Mouse (Mus musculus) testis, postnatal 10 days (tissue): ENCODE results near the gene Gp9.

ENCODE experiments used
- DNase-seq: peaks from one replicate; pipeline ENCODE4 v3.0.0; 2021; ENCODE audit warnings: low spot score

The Gp9 gene

GRCm38 (mm10) chr6:87809651-87810161, 31.8 kb downstream of the Gp9 start:
- no peak for DNase-seq

DNA sequence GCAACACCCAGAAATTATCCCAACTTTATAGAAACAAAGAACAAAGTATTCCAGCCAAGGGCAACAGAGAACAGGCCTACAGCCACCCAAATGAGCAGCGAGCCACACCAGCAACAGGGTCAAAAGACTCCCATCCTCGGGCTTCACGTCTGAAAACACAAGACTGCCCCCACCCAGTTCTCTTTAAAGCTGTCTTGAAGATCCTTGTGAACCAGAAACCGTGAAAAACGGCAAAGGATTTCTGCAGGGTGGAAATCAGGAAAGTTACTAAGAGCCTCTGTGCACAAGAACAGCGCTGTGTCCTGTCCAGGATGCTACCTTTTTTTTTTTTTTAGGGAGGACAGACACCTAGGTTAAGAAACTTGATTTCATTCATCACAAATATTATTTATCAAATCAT, 32.4 kb downstream of the Gp9 start:
- no peak for DNase-seq

DNA sequence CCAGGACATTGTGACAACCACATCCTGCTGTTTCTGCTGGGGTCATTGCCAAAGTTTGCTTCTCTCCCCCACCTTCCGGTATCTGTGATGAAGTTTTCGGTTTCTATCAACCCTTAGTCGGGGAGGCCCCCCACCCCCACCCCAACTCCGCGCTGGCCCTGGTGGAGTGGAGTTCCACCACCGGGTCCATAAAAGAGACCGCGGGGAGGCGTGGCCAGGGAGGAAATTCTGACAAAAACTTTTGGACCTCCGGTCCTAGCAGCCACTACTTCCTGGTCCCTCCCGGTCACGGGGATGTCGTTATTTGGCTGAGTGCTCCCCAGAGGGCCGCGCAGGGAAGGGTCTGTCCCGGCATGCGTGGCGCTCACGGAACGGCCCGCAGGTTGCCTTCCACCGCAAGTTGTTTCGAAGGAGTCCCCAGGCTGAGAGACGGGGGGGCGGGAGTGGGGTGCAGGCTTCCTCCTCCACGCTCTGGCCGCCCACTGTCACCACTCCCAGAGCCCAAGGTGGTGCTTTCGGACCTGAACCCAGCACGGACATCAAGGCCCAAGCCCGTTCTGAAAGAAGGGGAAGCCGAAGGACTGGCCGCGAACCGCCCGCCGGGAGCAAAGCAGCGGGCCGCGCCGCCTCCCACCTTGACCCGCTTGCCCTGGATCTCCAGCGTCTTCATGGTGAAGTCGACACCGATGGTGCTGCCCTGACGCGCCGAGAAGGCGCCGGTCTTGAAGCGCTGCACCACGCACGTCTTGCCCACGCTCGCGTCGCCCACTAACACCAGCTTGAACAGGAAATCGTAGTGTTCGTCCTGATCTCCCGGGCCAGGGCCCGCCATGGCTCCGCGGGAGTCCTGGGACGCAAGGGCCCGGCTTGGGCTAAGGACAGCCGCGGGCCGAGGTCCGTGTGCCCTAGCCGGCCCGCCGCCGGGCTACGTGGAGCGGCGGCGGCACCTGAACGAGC, 33.1 kb downstream of the Gp9 start:
- peak; percentile 79 for DNase-seq

DNA sequence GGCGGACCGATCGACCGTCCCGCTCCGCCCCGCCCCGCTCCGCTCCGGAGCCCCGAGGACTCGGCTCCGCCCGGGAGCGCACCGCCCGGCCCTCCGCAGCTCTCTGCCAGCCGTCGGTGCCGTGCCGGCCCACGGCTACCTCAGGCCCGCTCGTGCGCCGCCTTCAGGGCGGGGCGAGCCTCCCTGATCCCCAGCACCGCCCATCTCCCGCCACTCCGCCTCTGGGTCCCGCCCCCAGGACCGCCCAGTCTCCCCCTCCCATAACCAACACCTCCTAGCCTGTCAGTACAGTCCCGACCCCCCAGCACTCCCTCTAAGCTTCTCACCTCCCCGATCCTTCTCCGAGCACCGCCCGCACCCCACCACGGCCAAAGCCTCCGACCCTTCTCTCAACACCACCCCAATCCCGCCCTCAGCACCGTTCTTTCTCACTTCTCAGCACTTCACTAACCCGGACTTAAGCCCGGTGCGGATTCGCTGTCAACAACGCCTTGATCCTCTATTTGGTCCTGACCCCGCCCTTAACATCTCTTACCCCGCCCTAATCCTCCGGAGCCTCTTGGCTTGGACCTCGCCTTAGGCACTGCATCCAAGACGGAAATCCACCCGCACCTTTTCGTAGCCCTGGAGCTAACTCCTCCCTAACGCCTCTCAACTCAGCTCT, 33.9 kb downstream of the Gp9 start, which contains the start of gene Rab43:
Gene Rab43 (minus strand): TSS at position 490 of the 664 bp plus-strand sequence.
- DNase-seq, result peak; percentile 96

GRCm38 (mm10) chr6:87812656-87813055, 34.8 kb downstream of the Gp9 start:
- no peak for DNase-seq

GRCm38 (mm10) chr6:87814486-87814885, 36.6 kb downstream of the Gp9 start:
- no peak for DNase-seq

DNA sequence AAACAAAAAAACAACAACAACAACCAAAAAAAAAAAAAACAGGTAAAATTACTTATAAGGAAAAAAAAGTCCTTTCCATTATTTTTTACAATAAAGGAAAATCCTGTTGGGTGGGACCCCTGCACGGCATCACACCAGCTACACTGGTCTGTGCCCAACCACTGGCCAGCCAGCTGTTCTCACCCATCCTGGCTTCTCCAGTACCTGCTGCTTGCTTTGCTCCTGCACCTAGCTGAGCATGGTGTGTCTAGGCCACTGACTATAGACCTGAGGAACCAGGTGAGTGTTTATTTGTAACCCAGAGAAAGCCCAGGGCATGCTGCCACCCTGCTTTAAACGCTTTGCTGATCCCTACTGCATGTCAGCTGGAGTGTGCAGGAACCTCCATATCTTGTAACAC, 42.5 kb downstream of the Gp9 start:
- DNase-seq, result no peak
